Mouse (Mus musculus) left cerebral cortex, adult 18-20 months (tissue): ENCODE results near the gene Mgat5b. TPM values are rescaled to one million over a fixed set of nuclear protein-coding genes. Genes with fewer than 3 reads are reported as not detected.
A peak's percentile ranks its signal among the peaks of the same experiment; 100 is the strongest.
"Not testable (repeated sequence)": the region's sequence is repeated elsewhere in the genome, so short reads cannot be mapped to it uniquely, and the experiment has no call there.

Experiments used
- DNase-seq, 2 experiments: peaks; one replicate each; pipeline ENCODE4 v3.0.0; 2021 to 2022; ENCODE audit warnings: low spot score in 2 of 2, mixed read lengths in 1 of 2
- long read RNA-seq, 2 experiments: library from polyadenylated mRNA; stranded (forward); transcript quantifications; one replicate each; pipeline ENCODE4 v2.0.0; 2021
- total RNA-seq, 2 experiments: library from RNA; stranded (reverse); gene quantifications; 2 replicates each; pipeline ENCODE4 v1.2.3; 2021

Gene Mgat5b
- 10 to 100 TPM; 82.9 to 85.7 TPM for total RNA-seq
- long read RNA-seq, experiment 1, partial matches to known transcripts: 13 of 17 reads
- long read RNA-seq, experiment 1, other reads (novel, unspliced or antisense): 4 of 17 reads
- long read RNA-seq, experiment 2, partial matches to known transcripts: 21 of 24 reads
- long read RNA-seq, experiment 2, other reads (novel, unspliced or antisense): 3 of 24 reads

- peak; percentile 92 for DNase-seq
Measured at GRCm38 (mm10) chr11:116918323-116919185, at the start of gene Mgat5b. Mgat5b (plus strand) TSS chr11:116918863.

GRCm38 (mm10) chr11:116869223-116869622 is 49.4 kb upstream of the Mgat5b start:
- no peak for DNase-seq

- no peak for DNase-seq
Measured at GRCm38 (mm10) chr11:116869641-116870040, 49.0 kb upstream of the Mgat5b start.

GRCm38 (mm10) chr11:116871538-116871937 is 47.1 kb upstream of the Mgat5b start:
- no peak for DNase-seq

DNA sequence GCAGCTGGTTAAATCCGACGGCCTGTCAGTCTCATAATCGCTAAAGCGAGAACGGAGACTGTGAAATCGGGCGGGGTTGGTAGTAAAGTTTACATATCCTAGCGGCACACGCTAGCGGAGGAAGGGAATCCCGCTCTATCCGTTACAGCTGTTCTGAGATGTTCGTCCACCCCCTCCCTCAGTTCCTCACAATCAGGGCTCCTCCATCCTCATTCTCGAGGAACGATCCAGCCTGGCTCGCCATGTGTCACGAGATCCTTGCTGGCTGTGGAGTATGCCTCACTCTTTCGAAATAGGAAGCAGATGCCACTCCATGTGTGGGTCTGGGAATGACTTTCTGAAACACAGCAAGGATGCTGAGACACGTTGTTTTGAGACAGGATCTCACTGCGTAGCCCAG is 44.7 kb upstream of the Mgat5b start:
- DNase-seq: peak; percentile 39 to 54

GRCm38 (mm10) chr11:116878454-116878853 is 40.2 kb upstream of the Mgat5b start:
- no peak for DNase-seq

- peak; percentile 38 for DNase-seq
Measured at GRCm38 (mm10) chr11:116880839-116881238, 37.8 kb upstream of the Mgat5b start.

DNA sequence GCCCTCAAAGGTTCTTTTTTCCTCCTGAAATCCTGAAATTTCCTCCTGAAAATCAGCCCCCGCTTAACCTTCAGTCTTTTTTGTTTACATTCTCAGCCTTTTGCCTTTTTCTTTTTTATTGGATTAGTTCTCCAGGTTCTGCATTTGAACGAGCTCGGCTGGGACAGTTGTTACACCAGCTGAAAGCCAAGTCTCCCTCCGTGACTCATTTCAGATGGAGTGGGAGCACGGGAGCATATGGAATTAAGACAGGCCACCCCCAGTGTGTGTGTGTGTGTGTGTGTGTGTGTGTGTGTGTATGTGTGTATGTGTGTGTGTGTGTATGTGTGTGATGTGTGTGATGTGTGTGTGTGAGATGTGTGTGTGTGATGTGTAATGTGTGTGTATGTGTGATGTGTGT is 37.2 kb upstream of the Mgat5b start:
- peak; percentile 40 to 43 for DNase-seq

DNA sequence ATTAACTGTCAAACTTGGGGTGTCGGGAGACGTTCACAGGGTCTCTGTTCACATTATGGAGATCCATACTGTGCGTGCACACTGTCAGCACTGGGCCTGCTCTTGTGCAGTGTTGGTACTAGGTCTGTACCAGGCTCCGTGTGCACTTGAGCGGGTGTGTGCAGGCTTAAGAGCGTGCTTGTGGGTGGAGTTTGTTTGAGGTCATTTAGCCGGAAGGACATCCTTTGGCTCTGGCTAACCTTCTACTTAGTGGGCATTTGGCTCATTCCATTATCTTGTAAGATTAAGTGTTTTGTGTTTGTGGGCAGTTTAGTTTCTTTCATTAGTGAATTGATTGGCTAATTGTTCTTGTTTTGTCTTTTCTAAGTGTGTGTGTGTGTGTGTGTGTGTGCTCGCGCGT is 36.2 kb upstream of the Mgat5b start:
- no peak for DNase-seq

GRCm38 (mm10) chr11:116884061-116884460 is 34.6 kb upstream of the Mgat5b start:
- no peak for DNase-seq

GRCm38 (mm10) chr11:116885275-116886151 is 33.1 kb upstream of the Mgat5b start:
- peak; percentile 75 to 85 for DNase-seq

DNA sequence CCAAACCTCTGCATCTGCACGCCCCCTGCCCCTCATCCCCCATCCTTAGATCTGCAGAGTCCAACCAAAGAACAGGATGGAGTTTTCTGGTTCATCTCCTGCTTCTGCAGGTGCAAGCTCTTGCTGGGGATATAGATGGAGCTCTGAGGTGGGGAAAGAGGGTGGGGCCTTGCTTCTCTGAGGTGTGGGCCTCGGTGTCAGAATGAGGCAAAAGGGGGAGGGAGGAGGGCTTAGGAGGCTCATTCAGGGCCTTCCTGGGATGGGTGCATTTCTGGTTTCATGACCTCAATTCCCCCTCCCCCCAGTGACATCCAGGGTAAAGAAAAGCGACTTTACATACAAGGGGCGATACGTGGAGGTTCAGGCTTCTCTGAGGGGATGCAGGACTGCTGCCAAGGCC is 31.5 kb upstream of the Mgat5b start:
- no peak for DNase-seq

- no peak for DNase-seq
Measured at GRCm38 (mm10) chr11:116893532-116894442, 24.9 kb upstream of the Mgat5b start.

GRCm38 (mm10) chr11:116895402-116895801 is 23.3 kb upstream of the Mgat5b start:
- DNase-seq: no peak

DNA sequence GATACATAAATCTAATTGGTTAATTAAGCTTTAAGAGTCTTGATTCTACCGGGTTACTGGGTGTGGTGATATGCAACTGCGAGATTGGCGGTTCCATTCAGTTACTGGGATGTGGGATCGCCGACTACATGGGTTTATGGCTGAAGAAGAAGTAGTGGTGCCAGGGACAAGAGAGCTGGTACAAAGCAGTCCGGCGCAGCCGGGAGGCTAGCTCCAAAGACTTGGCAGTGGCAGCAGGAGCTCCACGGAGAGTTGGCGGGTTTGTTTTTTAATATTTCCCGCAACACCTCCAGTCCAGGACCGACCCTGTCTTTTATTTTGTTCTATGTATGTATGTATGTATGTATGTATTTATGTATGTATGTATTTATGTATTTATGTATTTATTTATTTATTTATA is 19.4 kb upstream of the Mgat5b start:
- no peak for DNase-seq

GRCm38 (mm10) chr11:116902588-116902987 is 16.1 kb upstream of the Mgat5b start:
- DNase-seq: not testable (repeated sequence)

DNA sequence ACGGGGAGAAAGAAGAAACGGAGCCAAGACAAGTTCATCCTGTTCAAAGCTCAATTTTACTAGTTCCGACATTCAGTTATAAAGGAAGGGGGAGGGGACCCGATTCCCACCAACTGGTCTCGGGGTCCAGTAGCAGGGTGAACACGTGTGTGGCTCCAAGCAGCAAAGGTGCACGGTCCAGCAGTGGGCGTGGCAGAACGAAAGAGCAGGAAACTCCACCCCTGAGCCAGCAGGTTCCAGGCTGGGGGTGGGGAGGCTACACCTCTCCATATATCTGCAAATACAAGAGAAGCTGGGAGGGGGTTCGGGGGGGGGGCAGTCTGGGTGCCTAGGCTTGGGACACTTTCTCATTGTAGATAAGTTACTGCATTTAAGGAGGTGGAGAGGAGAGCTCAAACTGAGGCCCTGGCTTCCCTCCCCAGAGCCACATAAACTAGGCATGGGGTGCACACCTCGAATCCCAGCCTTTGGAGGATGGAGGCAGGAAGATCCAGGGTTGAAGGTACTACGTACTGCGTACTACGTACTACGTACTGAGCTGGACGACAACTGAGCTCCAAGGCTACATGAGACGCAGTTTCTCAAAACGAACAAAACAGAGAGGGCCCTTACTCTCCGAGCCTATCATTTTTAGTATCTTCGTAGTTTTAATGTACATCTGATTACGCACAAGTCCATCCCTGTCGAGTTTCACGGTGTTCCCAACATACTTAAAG is 12.8 kb upstream of the Mgat5b start:
- no peak for DNase-seq

- peak in 1 of 2 experiments; percentile 15 for DNase-seq
Measured at GRCm38 (mm10) chr11:116913573-116913972, 5.1 kb upstream of the Mgat5b start.

- DNase-seq: peak in 1 of 2 experiments; percentile 10
Measured at GRCm38 (mm10) chr11:116914267-116914885, 4.3 kb upstream of the Mgat5b start.
